Mouse (Mus musculus): Measurements from ENCODE around the gene Klk1b9. TPM values are rescaled to one million over a fixed set of nuclear protein-coding genes. Genes with fewer than 3 reads are reported as not detected.
"Not testable (repeated sequence)": the region's sequence is repeated elsewhere in the genome, so short reads cannot be mapped to it uniquely, and the experiment has no call there.

Gene Klk1b9
- polyA plus RNA-seq, 1 experiment from 2014 or later: not detected

DNA sequence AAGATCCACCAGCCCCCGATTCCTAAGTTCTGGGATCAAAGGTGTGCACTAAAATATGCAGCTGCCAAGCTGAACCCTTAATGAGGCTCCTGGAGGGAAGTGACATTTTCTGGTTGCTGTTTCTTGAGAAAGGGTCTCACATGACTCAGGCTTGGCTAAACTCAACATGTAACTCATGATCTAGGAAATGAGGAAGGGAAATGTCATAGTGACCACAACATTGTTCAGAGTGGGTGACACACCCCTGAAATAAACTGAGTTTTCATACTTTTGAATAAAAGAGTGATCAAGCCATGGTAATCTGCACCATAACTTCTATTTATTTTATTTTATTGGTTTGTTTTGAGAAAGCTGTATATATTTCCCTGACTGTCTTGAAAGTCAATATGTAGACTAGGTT, 19.0 kb downstream of the Klk1b9 start:
- not testable (repeated sequence) for DNase-seq (ENCODE audit: low spot score); H3K9me3 ChIP-seq (replicated peaks); H3K27ac ChIP-seq (replicated peaks); H3K27me3 ChIP-seq (ENCODE audit: low read depth, poor library complexity, severe bottlenecking); H3K4me3 ChIP-seq; H3K4me1 ChIP-seq; H3K36me3 ChIP-seq
- WGBS: 93% methylated on average over 1 of the region's 1 CpGs

GRCm38 (mm10) chr7:43995577-43995976, 19.7 kb downstream of the Klk1b9 start, which contains the start of gene Klk1b11:
Gene Klk1b11 (plus strand): TSS chr7:43995877.
- not testable (repeated sequence) for H3K27me3 ChIP-seq (ENCODE audit: low read depth, poor library complexity, severe bottlenecking); H3K9me3 ChIP-seq (replicated peaks); H3K4me1 ChIP-seq; H3K36me3 ChIP-seq; H3K4me3 ChIP-seq; H3K27ac ChIP-seq (replicated peaks); DNase-seq (ENCODE audit: low spot score)
- WGBS: 84% methylated on average over 4 of the region's 4 CpGs

DNA sequence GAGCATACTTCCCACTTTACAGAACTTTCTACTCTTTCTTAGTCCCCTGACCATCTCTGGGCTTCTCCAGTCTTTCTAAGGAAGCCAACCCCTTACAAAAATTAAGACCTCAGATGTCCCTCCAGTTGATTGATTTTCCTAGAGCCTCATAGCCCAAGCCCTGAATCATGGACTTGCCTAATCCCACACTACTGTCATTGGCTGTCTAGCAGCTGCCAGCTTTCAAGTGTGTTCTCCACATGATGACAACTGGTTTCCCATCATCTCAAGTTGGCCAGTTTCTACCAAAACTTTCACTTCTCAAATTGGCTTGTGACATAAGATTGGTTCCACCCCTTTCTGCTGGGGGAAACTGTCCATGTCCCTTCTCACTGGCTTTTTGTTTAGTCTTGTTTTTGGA, 29.0 kb downstream of the Klk1b9 start:
- no peak for DNase-seq (ENCODE audit: low spot score)
- Histone ChIP-seq H3K36me3 (no peaks in the 10 kb centered on the region), H3K27me3 (ENCODE audit: low read depth, poor library complexity, severe bottlenecking) (no peaks in the 10 kb centered on the region)

GRCm38 (mm10) chr7:44011868-44012267, 36.0 kb downstream of the Klk1b9 start, which contains the start of gene Klk1b26:
Gene Klk1b26 (plus strand): TSS chr7:44012168.
- H3K36me3 ChIP-seq; H3K9me3 ChIP-seq (replicated peaks); DNase-seq (ENCODE audit: low spot score); H3K27ac ChIP-seq (replicated peaks); H3K4me3 ChIP-seq; H3K4me1 ChIP-seq; H3K27me3 ChIP-seq (ENCODE audit: low read depth, poor library complexity, severe bottlenecking): not testable (repeated sequence)

More for the DNA sequence above, 29.0 kb downstream of the Klk1b9 start:
- no peaks in the 10 kb centered on the region for H3K4me1 ChIP-seq
- no peak overlapping the region for H3K4me3 ChIP-seq
- no peak overlapping the region for H3K27ac ChIP-seq (replicated peaks)
- no peaks in the 10 kb centered on the region for H3K9me3 ChIP-seq (replicated peaks)

DNA sequence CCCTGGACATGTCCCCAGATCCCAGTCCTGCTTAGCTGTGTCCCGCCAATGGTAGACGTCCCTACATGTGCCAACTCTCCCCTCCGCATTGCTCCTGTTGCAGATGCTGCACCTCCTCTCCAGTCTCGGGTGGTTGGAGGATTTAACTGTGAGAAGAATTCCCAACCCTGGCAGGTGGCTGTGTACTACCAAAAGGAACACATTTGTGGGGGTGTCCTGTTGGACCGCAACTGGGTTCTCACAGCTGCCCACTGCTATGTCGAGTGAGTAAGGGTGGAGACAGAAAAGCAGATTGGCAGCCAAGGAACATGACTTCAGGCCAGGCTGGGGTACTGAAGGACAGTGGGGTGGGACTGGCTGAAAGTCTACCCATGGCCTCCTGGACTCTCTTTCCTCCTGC, 38.8 kb downstream of the Klk1b9 start:
- WGBS: 86% methylated on average over 6 of the region's 6 CpGs
- H3K4me1 ChIP-seq; H3K27ac ChIP-seq (replicated peaks); H3K36me3 ChIP-seq; H3K9me3 ChIP-seq (replicated peaks); H3K4me3 ChIP-seq; H3K27me3 ChIP-seq (ENCODE audit: low read depth, poor library complexity, severe bottlenecking); DNase-seq (ENCODE audit: low spot score): not testable (repeated sequence)

DNA sequence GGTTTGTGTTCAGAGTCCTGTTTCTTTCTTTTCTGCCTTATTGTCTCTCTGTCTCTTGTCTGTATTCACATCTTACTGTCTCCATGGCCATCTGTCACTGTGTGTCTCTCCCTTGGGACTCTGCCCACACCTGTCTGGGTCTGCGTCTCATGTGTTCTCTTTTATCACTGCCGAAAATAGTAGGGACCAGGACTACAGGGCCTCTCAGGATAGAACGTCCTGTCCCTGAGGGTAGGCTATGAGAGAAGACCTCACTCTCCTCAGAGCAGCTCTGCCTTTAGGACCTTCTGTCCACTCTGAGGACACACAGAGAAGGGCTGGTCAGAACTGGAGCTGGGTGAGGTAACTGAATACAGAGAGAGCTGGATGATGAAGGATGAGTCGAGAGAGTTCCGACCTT, 39.2 kb downstream of the Klk1b9 start:
- H3K4me1 ChIP-seq: no peaks in the 10 kb centered on the region
- H3K9me3 ChIP-seq (replicated peaks): no peaks in the 10 kb centered on the region
- DNase-seq (ENCODE audit: low spot score): no peak
- 88% methylated on average over 5 of the region's 5 CpGs for WGBS
- no peak overlapping the region for H3K4me3 ChIP-seq
- no peak overlapping the region for H3K27ac ChIP-seq (replicated peaks)
- H3K27me3 ChIP-seq (ENCODE audit: low read depth, poor library complexity, severe bottlenecking): no peaks in the 10 kb centered on the region
- H3K36me3 ChIP-seq: no peaks in the 10 kb centered on the region

Other genes starting within 250 kb of the Klk1b9 start
- not detected in 2 replicates for gene Klk12, start 207.2 kb upstream of the Klk1b9 start, polyA plus RNA-seq (2016; fragmentation: Nextera tagmentation; extraction: Ambion mirVana)
- gene Klk11, start 201.5 kb upstream of the Klk1b9 start, polyA plus RNA-seq (2016; fragmentation: Nextera tagmentation; extraction: Ambion mirVana): not detected in 2 replicates
- 0.19 and 0.36 TPM in 2 replicates for gene Klk10, start 195.0 kb upstream of the Klk1b9 start, polyA plus RNA-seq (2016; fragmentation: Nextera tagmentation; extraction: Ambion mirVana)
- gene Klk9, start 184.2 kb upstream of the Klk1b9 start, polyA plus RNA-seq (2016; fragmentation: Nextera tagmentation; extraction: Ambion mirVana): not detected in 2 replicates
- gene Klk8, start 178.5 kb upstream of the Klk1b9 start, polyA plus RNA-seq (2016; fragmentation: Nextera tagmentation; extraction: Ambion mirVana): 9.5 and 10.0 TPM in 2 replicates
- not detected in 2 replicates for gene Klk7, start 164.8 kb upstream of the Klk1b9 start, polyA plus RNA-seq (2016; fragmentation: Nextera tagmentation; extraction: Ambion mirVana)
- not detected in 2 replicates for gene Klk6, start 151.6 kb upstream of the Klk1b9 start, polyA plus RNA-seq (2016; fragmentation: Nextera tagmentation; extraction: Ambion mirVana)
- 0.17 TPM in 1 of 2 replicates, not detected in the other for gene Klk5, start 134.1 kb upstream of the Klk1b9 start, polyA plus RNA-seq (2016; fragmentation: Nextera tagmentation; extraction: Ambion mirVana)
- not detected in 2 replicates for gene Klk4, start 94.9 kb upstream of the Klk1b9 start, polyA plus RNA-seq (2016; fragmentation: Nextera tagmentation; extraction: Ambion mirVana)
- not detected in 2 replicates for gene Klk15, start 42.3 kb upstream of the Klk1b9 start, polyA plus RNA-seq (2016; fragmentation: Nextera tagmentation; extraction: Ambion mirVana)
- not detected in 2 replicates for gene Klk1b8, start 25.4 kb upstream of the Klk1b9 start, polyA plus RNA-seq (2016; fragmentation: Nextera tagmentation; extraction: Ambion mirVana)
- gene Klk1b1, start 9.3 kb upstream of the Klk1b9 start, polyA plus RNA-seq (2016; fragmentation: Nextera tagmentation; extraction: Ambion mirVana): not detected in 2 replicates
- gene Klk1b11, start 19.8 kb downstream of the Klk1b9 start, polyA plus RNA-seq (2016; fragmentation: Nextera tagmentation; extraction: Ambion mirVana): not detected in 2 replicates
- gene Klk1b26, start 36.1 kb downstream of the Klk1b9 start, polyA plus RNA-seq (2016; fragmentation: Nextera tagmentation; extraction: Ambion mirVana): not detected in 2 replicates
- not detected in 2 replicates for gene Klk1b27, start 76.2 kb downstream of the Klk1b9 start, polyA plus RNA-seq (2016; fragmentation: Nextera tagmentation; extraction: Ambion mirVana)
- gene Klk1b21, start 126.3 kb downstream of the Klk1b9 start, polyA plus RNA-seq (2016; fragmentation: Nextera tagmentation; extraction: Ambion mirVana): not detected in 2 replicates
- not detected in 2 replicates for gene Klk1b22, start 136.6 kb downstream of the Klk1b9 start, polyA plus RNA-seq (2016; fragmentation: Nextera tagmentation; extraction: Ambion mirVana)
- not detected in 2 replicates for gene Klk1b16, start 160.7 kb downstream of the Klk1b9 start, polyA plus RNA-seq (2016; fragmentation: Nextera tagmentation; extraction: Ambion mirVana)
- not detected in 2 replicates for gene Klk1b24, start 212.2 kb downstream of the Klk1b9 start, polyA plus RNA-seq (2016; fragmentation: Nextera tagmentation; extraction: Ambion mirVana)
- not detected in 2 replicates for gene Klk1b3, start 222.1 kb downstream of the Klk1b9 start, polyA plus RNA-seq (2016; fragmentation: Nextera tagmentation; extraction: Ambion mirVana)
- gene Klk1b4, start 231.4 kb downstream of the Klk1b9 start, polyA plus RNA-seq (2016; fragmentation: Nextera tagmentation; extraction: Ambion mirVana): not detected in 2 replicates
- not detected in 2 replicates for gene Klk1b5, start 239.9 kb downstream of the Klk1b9 start, polyA plus RNA-seq (2016; fragmentation: Nextera tagmentation; extraction: Ambion mirVana)
- gene Klk1, start 249.3 kb downstream of the Klk1b9 start, polyA plus RNA-seq (2016; fragmentation: Nextera tagmentation; extraction: Ambion mirVana): not detected in 2 replicates